Mouse (Mus musculus) B cell, adult (primary cell): ENCODE results near the gene Col19a1. TPM values are rescaled to one million over a fixed set of nuclear protein-coding genes. Genes with fewer than 3 reads are reported as not detected.

Source experiments
- total RNA-seq: library from RNA; stranded (reverse); gene quantifications from 4 replicates; pipeline ENCODE4 v1.2.4, GENCODE M21; 2023; ENCODE audit not compliant: inconsistent age

Gene Col19a1
- 0.12 to 0.13 TPM in 2 of 4 replicates, not detected in the others for total RNA-seq

DNA sequence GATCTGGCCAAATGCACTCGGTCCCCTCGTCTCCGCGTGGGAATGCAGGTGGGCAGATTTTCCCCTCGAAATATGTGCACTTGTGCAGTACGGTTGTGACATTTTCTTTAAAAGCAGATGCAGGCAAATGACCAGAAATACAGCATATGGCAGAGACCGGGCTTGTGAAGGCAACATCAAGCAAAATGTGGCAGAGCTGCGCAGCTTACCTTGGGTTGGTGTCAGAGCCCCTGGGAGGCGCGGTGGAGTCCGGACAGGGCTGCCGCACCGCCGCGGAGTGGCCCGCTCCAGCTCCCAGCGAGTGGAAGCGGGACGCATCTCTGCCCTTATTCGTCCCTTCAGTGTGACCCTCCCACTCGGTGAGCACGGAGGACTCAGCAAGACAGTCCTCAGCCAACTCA lies at the start of gene Col19a1:
Col19a1 (minus strand) TSS at position 332 of the 401 bp plus-strand sequence.

Other genes with a start within 250 kb of the Col19a1 start
- 164 to 197 TPM (median 169 TPM) in 4 replicates for gene Lmbrd1, start 91.2 kb upstream of the Col19a1 start, total RNA-seq